Mouse (Mus musculus) embryo, embryonic 9.5 days (tissue): ENCODE measurements around the gene Tmprss3.

Source experiments
- DNase-seq: peaks from one replicate; pipeline ENCODE4 v3.0.0-alpha.2; 2017; ENCODE audit errors: extremely low spot score

The Tmprss3 gene

GRCm38 (mm10) chr17:31136821-31137220 is 62.0 kb downstream of the Tmprss3 start:
- no peak for DNase-seq

DNA sequence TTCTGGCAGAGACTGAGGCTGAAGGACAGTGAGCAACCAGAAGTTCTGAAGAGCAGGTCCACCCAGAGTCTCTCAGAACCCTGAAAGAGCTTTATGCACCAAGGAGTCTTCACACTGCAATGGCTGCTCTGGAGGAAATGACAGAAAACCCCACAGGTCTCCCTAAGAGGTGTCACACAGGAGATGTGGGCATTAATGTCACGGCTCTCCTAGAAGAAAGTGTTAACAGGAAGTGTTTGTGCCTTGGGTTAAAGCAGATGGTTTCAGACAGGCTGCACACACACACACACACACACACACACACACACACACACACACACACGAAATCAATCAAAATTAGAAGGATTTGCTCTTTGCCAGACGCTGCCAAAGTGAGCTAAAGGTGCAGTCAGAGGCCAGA is 62.5 kb downstream of the Tmprss3 start:
- DNase-seq = no peak

DNA sequence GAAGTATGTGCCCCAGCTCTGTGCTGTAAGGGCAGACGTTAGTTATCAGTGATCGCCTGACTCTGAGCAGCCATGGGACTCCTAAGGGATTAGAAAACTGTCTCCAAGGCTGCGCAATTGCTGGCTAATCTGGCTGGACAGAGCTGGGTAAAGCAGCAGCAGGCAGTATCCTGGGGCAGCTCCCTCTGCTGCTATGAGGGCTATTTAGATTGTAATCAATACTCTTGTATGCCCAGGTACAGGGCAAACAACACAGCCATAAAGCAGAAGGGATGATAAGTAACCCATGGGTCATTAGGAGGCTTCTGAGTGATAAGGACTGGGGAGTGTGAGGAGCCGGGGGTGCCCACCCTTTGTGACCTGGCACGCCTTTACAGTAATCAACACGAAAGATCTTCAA is 63.9 kb downstream of the Tmprss3 start:
- no peak for DNase-seq

GRCm38 (mm10) chr17:31133776-31134175 is 65.0 kb downstream of the Tmprss3 start:
- no peak for DNase-seq

- no peak for DNase-seq
Measured at GRCm38 (mm10) chr17:31131269-31131821, 67.4 kb downstream of the Tmprss3 start.

DNA sequence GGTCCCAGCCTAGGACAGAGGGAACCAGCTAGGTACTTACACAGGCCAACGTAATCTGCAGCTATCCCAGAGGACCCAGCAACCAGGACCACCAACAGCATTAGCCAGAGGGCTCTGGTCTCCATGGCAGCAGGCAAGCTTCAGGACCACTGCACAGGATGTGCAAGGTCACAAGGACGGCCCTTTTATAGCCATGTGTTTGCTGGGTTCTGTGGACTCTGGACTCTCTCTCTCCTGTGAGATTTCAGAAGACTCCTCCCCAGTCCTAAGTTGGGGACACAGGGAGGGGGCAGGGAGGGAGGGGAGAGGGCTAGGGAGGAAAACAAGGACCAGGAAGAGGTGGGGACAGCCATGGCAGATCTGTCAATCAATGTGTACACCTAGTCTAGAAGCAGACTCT is 69.3 kb downstream of the Tmprss3 start, which contains the start of gene Tff3:
Gene Tff3 (minus strand): TSS at position 195 of the 400 bp plus-strand sequence.
- DNase-seq = no peak
